Mouse (Mus musculus) spleen, postnatal 36 days (tissue): ENCODE data around the gene Sfpq.
A peak's percentile ranks its signal among the peaks of the same experiment; 100 is the strongest.
"Not testable (repeated sequence)": the region's sequence is repeated elsewhere in the genome, so short reads cannot be mapped to it uniquely, and the experiment has no call there.

Source experiments
- DNase-seq, 2 experiments: peaks; one replicate each; pipeline ENCODE4 v3.0.0; 2022; ENCODE audit warnings: low spot score in 2 of 2, mixed read lengths in 1 of 2

The Sfpq gene

GRCm38 (mm10) chr4:127021151-127021945 is at the start of gene Sfpq:
Gene Sfpq, plus strand, starts transcription at chr4:127021324.
- peak; percentile 96 to 99 for DNase-seq

GRCm38 (mm10) chr4:126977467-126977866 is 43.7 kb upstream of the Sfpq start:
- no peak for DNase-seq

- no peak for DNase-seq
Measured at GRCm38 (mm10) chr4:126978706-126979105, 42.4 kb upstream of the Sfpq start.

DNA sequence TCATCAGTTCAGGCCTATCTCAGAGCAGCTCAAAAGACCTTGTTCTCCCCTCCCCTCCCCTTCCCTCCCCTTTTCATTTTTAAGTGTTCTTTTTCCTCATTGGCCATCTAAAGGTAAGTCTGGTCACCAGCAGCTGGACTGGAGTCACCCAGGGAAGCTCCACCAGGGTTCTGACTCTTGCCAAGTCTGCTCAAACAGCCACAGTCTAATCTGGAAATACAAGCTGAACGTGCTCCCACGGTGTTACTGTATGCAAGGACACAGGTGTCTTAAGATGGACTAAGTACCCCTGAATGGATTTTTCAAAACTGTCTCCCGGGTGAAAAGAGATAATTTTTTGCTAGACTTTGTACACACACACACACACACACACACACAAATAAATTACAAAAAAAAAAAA is 37.8 kb upstream of the Sfpq start:
- no peak for DNase-seq

DNA sequence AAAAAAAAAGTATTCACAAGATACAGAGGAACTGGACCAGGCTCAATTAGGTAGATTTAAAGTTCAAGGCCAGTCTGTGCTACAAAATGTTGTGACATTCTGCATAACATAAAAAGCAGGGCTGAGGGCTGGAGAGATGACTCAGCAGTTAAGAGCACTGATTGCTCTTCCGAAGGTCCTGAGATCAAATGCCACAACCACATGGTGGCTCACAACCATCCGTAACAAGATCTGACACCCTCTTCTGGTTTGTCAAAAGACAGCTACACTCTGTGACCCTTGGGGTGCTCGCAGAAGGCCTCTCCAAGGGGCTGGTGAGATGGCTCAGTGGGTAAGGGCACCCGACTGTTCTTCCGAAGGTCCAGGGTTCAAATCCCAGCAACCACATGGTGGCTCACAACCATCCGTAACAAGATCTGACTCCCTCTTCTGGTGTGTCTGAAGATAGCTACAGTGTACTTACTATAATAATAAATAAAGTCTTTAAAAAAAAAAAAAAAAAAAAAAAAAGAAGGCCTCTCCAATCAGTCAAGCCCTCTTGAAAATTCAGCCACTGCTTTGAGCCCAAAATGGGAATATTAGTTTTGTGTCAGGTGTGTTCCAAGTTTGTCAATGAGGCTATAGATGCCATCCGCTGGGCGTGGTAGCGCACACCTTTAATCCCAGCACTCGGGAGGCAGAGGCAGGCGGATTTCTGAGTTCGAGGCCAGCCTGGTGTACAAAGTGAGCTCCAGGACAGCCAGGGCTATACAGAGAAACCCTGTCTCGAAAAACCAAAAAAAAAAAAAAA is 37.2 kb upstream of the Sfpq start:
- not testable (repeated sequence) for DNase-seq

GRCm38 (mm10) chr4:126986768-126987167 is 34.4 kb upstream of the Sfpq start:
- no peak for DNase-seq

GRCm38 (mm10) chr4:126988503-126988902 is 32.6 kb upstream of the Sfpq start:
- DNase-seq = no peak

DNA sequence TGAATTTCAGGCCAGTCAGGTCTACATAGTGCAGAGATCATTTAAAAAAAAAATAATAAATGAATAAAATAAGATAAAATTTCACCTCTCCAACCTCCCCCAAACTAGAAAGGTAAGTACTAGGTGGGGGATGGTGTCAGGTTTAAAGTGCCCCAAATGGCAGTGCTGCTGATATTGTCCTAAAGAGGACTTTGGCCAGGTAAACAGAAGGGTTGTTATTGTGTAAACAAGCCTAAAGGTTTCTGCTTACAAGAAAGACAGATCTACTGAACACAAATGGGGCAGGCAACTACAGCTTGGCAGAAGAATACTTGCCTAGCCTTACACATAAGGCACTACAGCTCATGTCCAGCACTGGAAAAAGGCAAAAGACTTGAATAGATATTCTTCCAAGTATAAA is 30.6 kb upstream of the Sfpq start:
- no peak for DNase-seq

DNA sequence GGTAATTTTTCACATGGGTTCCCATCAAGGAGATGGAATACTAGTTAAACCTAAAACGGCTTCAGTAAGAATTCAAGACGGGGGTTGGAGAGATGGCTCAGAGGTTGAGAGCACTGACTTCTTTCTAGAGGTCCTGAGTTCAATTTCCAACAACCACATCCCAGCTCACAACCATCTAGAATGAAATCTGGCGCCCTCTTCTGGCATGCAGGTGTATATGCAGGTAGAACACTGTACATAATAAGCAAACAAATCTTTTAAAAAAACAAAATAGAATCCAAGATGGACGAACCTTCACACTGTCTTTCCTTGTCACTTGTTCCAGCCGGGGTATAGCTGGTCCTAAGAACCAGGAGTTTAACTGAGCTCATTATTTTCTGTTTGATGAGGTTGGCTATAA is 28.8 kb upstream of the Sfpq start:
- DNase-seq = no peak

DNA sequence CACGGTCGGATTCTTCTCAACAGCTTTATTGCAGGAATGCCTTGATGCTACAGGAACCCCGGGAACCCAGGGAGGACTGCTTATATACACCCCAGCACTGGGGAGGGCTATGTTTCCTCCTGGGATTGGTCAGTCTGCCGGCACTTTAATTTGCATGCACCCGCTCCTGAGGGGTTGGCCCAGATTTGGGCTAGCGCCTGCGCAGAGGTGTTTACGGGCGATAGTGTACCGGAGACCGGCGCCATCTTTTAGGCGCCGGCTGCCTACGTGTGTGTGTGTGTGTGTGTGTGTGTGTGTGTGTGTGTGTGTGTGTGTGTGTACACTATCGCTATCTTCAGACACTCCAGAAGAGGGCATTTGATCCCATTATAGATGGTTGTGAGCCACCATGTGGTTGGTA is 21.8 kb upstream of the Sfpq start:
- not testable (repeated sequence) for DNase-seq

GRCm38 (mm10) chr4:127000601-127001105 is 20.5 kb upstream of the Sfpq start:
- no peak for DNase-seq

- no peak for DNase-seq
Measured at GRCm38 (mm10) chr4:127004384-127004783, 16.7 kb upstream of the Sfpq start.

DNA sequence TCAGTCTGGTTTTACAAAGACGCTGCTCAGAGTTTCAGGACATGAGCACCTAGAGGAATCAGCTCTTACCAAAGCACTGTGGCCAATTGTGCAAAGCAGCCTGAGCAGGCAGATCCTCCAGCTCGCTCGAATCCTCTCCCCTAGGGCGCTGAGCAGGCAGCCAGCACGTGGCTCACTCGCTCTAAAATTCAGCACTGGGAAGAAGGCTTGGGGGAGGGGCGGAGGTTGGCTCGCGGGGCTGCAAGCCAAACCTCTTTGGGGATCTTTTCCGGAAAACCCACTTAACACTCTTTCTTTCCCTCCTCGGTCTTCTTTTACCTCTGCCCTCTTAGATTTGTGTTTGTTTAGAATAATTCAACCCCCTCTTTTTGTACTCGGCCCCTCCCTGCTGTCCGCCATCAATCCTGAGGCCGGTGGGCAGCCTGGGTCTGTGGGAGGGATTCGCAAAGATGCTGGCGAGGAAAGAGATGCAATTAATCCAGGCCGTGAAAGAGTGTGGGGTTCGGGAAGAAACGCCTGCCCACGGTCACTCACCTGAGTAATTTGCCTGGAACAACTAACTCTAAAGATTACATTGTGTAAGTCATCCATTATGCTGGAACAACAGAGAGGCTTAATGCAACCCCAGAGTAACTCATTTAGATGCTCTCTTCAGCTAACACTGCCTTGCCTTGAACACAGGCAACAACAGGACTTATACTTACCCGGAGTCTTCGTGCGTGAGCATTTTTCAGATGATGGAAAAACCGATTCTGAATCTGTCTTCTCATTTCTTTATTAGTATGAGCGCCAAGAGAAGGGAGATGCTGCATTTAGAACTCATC is 15.8 kb upstream of the Sfpq start:
- DNase-seq = no peak

DNA sequence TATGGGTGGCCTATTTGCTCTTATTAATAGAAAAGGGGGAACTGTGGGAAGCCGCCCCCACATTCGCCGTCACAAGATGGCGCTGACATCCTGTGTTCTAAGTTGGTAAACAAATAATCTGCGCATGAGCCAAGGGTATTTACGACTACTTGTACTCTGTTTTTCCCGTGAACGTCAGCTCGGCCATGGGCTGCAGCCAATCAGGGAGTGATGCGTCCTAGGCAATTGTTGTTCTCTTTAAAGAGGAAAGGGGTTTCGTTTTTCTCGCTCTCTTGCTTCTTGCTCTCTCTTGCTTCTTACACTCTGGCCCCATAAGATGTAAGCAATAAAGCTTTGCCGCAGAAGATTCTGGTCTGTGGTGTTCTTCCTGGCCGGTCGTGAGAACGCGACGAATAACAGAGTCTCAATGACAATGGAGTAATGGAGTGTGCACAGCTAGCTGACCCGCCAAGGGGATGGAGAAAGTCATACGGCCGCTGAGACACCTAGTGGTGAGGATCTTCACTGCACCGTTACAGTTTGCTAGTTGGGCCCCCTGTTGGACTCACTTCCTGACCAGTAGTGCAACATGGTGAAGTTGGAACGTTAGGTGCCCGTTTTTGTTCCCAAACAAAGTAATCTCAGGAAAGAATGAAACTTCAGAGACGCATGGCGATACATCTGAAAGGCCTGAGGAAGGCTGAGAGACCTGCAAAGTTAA is 5.7 kb upstream of the Sfpq start:
- peak; percentile 79 to 83 for DNase-seq

- DNase-seq = no peak
Measured at GRCm38 (mm10) chr4:127016366-127016765, 4.8 kb upstream of the Sfpq start.

DNA sequence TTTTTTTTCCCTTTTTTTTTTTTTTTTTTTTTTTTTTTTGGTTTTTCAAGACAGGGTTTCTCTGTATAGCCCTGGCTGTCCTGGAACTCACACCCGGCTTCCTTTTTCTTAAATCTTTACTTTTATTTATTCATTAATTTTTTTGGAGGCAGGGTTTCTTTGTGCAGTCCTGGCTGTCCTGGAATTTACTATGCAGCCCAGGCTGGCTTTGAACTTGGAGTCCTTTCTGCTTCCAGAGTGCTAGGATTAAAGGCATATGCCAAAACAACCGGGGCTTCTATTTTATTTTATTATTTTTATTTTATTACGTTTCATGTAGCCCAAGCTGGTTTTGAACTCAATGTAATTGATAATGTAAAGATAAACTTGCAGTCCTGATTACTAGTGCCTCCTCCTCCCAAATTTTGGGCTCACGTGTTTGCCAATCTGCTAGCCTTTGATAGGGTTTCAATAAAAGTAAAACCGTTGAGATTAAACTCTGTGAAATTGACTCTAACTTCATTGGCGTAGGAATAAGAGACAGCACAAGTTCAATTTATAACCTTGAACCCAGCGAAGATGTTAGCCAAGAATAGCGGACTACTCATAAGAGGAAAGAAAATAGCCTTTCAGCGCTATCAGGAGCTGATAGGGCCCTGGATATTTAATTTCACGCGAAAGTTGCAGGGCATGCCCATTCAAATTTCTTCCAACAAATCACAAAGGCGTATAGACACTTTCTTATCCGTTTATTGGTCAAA is 543 bp upstream of the Sfpq start:
- no peak for DNase-seq

GRCm38 (mm10) chr4:127021989-127022626 is 984 bp downstream of the Sfpq start:
- peak; percentile 88 to 90 for DNase-seq

DNA sequence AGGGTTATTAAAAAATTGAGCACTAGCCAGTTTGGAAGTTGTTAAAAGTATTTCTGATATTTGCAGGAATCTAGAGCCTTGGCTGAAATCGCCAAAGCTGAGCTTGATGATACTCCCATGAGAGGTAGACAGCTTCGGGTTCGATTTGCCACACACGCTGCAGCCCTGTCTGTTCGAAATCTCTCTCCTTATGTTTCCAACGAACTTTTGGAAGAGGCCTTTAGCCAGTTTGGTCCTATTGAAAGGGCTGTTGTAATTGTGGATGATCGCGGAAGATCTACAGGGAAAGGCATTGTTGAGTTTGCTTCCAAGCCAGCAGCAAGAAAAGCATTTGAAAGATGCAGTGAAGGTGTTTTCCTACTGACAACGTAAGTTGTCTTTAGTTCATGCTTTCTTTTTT is 2.1 kb downstream of the Sfpq start:
- no peak for DNase-seq

- DNase-seq = no peak
Measured at GRCm38 (mm10) chr4:127024240-127024639, 3.1 kb downstream of the Sfpq start.

DNA sequence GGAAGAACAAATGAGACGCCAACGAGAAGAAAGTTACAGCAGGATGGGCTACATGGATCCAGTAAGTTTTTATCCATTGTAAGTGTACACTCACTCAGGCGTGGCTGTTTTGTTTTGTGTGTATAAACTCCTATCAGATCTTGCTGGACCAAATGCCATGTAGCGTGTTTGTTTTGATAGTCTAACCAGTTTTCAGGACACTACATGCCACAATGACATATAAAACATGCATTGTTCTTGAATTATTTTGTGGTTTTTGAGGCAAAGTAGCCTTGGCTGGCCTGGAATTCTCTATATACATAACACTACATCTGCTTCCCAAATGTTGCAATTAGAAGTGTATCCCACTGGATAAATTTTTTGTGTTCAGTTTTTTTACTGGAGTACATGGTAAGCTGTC is 5.7 kb downstream of the Sfpq start:
- no peak for DNase-seq
